Mouse (Mus musculus): ENCODE measurements around the gene Eaf1.
"Not testable (repeated sequence)": the region's sequence is repeated elsewhere in the genome, so short reads cannot be mapped to it uniquely, and the experiment has no call there.

The Eaf1 gene

DNA sequence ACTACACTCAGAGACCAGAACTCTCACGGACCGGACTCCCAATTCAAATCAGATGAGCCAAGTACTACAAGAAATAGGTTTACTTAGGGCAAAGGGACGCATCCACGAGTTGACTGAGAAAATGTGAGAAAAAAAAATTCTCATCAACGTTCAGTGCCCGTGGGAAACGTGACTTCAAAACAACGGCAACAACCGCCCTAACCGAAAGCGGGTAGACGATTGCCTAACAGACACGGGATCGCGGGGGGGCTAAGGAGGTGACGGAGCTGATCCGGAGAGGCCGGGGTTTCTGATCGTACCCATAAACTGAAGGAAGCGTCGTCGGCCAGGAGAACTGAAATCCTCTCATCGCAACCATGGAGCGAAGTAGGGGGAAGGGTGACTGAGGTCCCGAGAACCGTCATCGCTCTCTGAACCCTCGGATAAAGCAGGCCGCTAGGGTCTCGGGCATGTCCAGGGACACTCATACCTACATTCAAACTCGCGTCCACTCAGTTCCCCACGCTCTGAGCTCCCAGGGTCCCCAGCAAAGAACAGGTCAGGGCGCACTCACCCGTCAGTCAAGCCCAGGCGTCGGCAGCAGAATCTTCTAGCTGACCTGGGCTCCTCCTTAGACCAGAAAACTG, at the start of gene Eaf1:
Gene Eaf1, plus strand, starts transcription at position 51 of the 626 bp plus-strand sequence.
- peak; percentile 76 for DNase-seq (ENCODE audit: low read depth, low spot score)

DNA sequence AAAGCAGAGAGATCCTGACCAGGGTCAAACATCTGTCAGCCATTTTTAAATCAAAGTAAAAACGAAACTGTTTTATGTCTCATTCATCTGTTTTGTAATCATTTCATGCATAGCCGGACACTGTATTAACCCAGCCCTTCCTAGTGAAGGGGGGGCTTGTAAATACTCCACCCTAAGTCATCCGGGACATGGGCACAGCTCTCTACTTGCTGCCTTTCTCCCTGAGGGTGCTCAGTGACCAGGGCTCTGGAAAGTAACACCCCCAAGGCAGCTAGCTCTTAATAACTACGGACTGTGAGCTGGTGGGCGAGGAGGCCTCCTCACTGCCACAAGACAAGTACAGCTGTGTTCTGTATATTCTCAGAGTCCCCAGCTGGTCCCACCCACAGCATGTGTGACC, 45.2 kb upstream of the Eaf1 start:
- no peak for DNase-seq (ENCODE audit: low read depth, low spot score)

DNA sequence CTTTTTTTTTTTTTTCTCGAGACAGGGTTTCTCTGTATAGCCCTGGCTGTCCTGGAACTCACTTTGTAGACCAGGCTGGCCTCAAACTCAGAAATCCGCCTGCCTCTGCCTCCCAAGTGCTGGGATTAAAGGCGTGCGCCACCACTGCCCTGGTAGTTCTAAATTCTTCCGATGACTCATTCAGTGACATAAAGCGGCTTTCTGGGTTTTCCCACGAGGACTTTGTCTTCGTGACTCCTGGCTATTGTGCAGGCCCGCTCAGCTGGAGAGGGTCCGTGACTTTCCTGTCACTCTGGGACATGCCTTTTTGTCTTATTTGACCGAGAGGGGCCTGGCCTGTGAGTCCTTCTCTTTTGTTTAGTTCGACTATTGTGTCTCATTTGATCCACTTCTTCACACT, 40.3 kb upstream of the Eaf1 start:
- DNase-seq (ENCODE audit: low read depth, low spot score) = not testable (repeated sequence)

DNA sequence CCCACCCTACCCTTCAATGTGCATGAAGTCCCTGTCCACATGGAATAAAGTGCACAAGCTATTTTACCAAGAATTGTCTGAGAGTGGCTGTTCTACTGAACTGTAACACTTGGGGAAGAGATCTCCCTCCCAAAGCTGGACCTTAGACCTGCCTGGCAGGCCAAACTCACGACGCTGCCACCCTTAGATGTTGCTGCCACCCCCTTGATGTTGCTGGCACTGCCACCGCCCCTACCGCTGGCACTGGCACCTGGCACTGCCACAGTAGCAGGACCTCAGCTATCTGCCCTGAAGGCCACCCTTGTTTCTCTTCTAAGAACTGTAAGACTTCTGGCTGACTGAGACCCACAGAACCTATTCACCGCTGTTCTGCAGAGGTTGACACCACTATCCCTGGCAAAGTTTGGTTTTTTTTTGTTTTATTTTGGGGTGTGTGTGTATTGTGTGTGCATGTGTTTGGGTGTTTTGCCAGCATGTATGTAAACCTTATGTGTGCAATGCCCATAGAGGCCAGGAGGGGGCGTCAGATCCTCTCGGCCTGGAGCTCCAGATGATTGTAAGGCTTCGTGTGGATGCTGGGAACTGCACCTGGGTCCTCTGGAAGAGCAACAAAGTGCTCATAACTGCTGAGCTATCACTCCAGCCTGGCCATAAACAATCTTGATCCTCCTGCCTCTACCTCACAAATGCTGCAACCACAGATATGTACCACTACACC, 39.2 kb upstream of the Eaf1 start:
- DNase-seq (ENCODE audit: low read depth, low spot score) = no peak

DNA sequence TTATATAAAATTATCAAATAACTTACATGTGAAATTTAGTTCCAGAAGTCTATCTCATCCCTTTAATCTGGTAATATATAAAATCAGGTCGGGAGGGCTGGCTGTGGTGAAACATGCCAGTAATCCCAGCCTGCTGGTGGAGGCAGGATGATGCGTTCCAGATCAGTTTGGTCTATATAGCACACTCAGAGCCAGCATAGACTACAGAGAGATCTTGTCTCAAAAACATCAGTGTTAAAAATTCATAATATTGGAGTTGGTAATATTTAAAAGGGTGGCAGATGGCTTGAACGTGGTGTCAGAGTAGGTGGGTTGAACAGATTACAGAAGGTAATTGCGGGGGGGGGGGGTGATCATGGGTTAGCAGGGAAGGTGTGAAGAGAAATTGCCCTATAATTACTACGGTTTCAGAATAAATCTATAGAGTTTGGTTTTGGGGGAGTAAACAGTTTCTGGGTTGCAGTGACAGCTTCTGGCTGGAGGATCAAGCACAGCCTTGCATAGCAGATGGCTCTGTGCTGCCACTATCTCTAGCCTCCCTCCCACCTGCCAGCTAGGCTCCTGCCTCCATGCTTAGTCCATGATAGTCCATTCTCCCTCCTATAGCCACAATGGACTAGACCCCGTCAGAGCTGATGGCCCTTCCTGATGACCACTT, 38.0 kb upstream of the Eaf1 start:
- no peak for DNase-seq (ENCODE audit: low read depth, low spot score)

DNA sequence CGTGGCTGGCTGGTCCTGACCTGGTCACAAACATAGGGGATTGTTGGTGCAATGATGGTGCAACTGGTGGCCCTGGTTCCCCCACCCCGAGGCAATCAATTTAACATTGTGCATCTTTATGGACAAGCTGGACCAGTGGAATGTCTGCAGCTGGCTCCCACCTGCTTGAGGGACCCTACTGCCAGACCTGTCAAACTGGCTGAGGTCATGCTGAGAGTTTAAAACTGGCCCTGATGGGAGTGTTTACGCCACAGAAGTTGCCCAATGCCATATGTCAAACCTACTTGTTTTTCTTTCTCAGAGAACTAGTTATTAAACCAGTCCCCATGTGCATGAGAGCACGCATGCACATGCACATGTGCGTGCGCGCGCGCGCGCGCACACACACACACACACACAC, 36.2 kb upstream of the Eaf1 start:
- DNase-seq (ENCODE audit: low read depth, low spot score) = no peak

GRCm38 (mm10) chr14:31462226-31462625, 32.0 kb upstream of the Eaf1 start:
- peak; percentile 21 for DNase-seq (ENCODE audit: low read depth, low spot score)

DNA sequence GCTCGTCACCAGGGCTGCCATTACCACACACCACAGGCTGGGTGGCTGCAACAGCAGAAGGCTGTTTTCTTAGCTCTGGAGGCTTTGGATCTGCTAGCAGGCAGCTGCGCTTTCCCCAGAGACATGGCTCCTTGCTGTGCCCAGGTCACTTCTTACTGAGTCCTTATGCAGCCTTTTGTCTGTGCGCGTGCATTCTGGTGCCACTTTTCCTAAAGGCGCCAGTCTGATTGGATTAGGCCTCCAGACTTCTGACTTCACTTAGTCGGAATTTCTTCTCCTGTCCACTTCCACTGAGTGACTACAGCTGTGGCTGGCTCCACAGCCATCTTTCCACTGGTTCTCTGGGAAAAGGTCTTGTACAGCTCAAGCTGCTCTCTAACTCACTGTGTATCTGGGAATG, 31.3 kb upstream of the Eaf1 start:
- DNase-seq (ENCODE audit: low read depth, low spot score) = no peak

DNA sequence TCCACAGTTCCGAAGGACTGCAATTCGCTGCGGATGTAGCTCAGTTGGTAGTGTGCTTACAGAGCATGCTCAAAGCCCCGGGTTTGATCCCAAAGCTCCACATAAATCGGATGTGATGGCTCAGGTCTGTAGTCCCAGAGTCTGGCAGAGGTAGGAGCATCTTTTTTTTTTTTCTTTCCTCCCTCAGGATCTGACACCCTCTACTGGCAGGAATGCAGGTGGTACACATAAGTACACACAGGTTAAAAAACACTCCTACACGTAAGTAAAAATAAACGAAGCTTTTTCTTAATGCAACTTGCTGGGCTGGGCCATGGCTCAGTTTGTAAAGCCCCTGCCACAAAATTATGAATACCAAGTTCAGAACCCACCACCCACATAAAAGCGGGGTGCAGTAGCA, 30.0 kb upstream of the Eaf1 start:
- DNase-seq (ENCODE audit: low read depth, low spot score) = no peak

- DNase-seq (ENCODE audit: low read depth, low spot score) = no peak
Observed at GRCm38 (mm10) chr14:31469711-31470110, 24.5 kb upstream of the Eaf1 start.

DNA sequence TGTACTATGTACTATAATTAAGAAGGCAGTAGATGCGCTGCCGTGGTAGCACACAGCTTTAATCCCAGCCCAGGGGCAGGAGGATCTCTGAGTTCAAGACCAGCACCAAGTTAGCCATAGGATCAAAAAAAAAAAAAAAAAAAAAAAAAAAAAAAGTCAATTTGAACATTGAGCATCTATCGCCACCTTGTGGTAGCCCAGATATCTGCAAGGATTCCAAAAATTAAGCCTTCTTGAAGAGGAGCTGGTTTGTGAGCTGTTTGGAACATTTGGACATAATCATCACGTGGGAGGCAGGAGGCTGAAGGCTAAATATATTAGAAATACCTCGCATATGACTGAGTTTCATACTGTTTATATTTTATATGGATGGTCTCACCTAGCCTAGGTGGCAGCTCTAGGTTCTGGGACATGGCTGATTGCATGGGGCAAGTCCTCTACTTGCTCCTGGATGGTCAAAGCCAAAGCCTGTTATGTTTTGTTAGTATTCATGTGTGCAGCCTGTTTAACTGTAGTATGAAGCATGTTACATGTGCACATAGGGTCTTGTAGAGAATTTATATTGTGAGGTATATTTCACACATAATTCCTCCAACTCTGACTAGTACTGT, 21.6 kb upstream of the Eaf1 start:
- peak; percentile 68 for DNase-seq (ENCODE audit: low read depth, low spot score)

DNA sequence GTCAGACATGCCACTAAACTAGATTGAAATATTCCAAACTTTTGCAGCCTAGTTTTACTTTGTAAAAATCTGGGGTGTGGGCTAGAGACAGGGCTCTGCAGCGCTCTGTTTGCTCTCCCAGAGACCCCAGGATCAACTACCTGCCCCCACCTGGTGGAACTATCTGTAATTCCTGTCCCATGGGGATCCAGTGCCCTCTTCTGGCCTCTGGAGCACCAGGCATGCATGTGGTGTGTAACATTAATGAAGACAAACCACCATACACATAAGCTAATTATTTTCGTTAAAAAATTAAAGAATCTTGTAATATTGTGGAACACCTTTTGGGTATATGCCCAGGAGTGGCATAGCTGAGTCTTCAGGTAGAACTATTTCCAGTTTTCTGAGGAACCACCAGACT, 20.9 kb upstream of the Eaf1 start:
- DNase-seq (ENCODE audit: low read depth, low spot score) = no peak

GRCm38 (mm10) chr14:31482417-31482816, 11.8 kb upstream of the Eaf1 start:
- no peak for DNase-seq (ENCODE audit: low read depth, low spot score)

DNA sequence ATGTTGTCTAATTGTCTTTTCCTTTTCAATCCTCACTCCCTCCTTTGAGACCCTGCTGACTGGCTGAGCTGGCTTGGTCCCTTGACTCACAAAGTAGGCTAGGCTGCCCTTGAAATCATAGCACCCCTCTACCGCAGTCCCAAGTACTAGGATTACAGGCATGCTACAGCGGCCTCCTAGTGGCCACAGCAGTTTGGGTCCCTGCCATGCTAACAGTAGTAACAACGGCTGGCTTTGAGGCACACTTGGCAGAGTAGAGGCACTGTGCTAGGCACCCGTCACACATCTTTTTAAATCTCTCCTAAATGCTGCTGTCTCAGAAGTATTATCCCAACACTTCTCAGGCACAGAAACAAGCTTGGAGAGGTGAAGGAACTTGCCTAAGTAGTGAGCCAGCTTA, 7.7 kb upstream of the Eaf1 start:
- no peak for DNase-seq (ENCODE audit: low read depth, low spot score)

DNA sequence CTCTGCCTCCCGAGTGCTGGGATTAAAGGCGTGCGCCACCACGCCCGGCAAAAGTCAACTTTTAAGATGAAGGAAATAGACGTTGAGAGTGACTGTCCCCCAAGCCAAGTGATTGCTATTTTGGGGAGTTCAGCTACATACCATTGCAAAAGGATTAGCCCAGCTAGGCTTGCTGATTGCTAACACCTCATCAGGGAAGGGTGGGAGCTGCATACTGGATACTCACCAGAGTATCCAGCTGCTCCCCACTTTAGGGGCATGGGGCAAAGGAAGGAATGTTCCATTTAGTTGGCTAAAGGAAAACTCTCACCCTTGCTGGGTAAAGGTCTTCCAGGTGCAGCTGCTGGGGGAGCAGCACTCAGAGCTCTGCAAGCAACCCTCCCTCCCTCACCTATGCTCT, 6.1 kb upstream of the Eaf1 start:
- no peak for DNase-seq (ENCODE audit: low read depth, low spot score)

- peak; percentile 33 for DNase-seq (ENCODE audit: low read depth, low spot score)
Observed at GRCm38 (mm10) chr14:31493901-31494300, 298 bp upstream of the Eaf1 start.

GRCm38 (mm10) chr14:31494975-31495455, 816 bp downstream of the Eaf1 start, which contains the start of gene Mettl6:
Gene Mettl6 (minus strand): TSS chr14:31495040.
- peak; percentile 95 for DNase-seq (ENCODE audit: low read depth, low spot score)

DNA sequence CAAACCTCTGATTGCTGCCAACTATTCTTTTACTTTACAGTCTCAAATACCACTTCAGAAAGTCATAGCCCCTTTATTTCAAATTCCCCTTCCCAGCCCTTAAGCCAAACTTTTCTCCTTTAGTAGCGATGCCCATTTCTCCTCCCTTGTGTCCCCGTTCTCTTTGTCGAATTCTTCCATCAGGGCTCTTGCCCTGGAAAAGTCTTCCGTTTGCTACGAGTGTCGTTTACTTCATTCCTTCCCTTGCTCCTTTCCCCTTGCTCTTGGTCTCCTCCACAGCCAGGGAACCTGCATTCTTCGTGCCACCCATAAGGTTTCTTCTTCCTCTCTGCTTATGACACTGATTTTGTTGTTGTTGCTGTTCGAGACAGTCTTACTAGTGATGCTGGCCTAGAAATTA, 1.3 kb downstream of the Eaf1 start:
- DNase-seq (ENCODE audit: low read depth, low spot score) = peak; percentile 15

DNA sequence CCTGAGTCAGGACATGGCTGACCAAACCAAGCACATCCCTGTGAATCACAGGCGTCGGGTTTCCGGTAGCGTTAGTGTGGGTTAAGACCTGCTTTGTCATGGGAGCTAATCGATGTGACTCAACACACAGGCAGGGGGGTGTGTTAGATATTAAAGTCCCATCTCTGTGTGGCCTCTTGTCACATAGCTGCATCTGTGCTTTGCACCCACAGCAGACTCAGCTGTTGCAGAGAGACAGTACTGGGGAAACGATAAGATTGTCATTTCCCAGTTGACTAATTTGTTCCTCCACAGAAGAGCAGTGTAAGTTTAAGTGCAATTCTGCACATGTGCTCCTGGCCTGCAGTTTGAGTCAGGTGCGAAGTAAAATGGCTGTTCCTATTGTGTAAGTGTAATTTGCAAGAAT, 2.0 kb downstream of the Eaf1 start:
- DNase-seq (ENCODE audit: low read depth, low spot score) = peak; percentile 43

DNA sequence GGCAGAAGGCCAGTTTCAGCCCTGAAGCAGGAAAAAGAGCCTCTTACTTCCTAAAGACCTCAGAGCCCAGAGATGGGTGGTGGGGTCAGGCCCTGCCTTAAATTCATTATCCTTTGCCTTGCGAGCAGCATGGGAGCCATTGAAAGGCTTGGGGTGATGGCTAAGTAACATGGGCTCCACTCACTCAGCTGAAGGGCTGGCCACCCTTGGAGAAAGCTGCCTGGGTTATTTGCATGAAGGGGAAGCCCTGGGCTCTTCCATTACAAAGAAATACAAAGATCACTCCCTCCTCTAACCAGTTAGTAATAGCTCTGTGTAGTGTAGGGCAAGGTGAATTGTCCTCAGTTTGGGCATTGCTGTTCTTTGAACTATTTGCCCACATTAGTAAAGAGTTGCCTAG, 5.3 kb downstream of the Eaf1 start:
- DNase-seq (ENCODE audit: low read depth, low spot score) = no peak

- DNase-seq (ENCODE audit: low read depth, low spot score) = no peak
Observed at GRCm38 (mm10) chr14:31503406-31503805, 9.2 kb downstream of the Eaf1 start.

- no peak for DNase-seq (ENCODE audit: low read depth, low spot score)
Observed at GRCm38 (mm10) chr14:31506456-31506855, 12.3 kb downstream of the Eaf1 start.
